Mouse (Mus musculus) mesoderm, embryonic 11.5 days (tissue): ENCODE data around the gene Gpr62.
"Not testable (repeated sequence)": the region's sequence is repeated elsewhere in the genome, so short reads cannot be mapped to it uniquely, and the experiment has no call there.

Experiments used
- DNase-seq: peaks from one replicate; pipeline ENCODE4 v3.0.0-alpha.2; 2012; ENCODE audit warnings: low read depth, low spot score

Gene Gpr62

GRCm38 (mm10) chr9:106465571-106466200 lies at the start of gene Gpr62:
Gpr62 (minus strand) TSS chr9:106465938.
- no peak for DNase-seq

DNA sequence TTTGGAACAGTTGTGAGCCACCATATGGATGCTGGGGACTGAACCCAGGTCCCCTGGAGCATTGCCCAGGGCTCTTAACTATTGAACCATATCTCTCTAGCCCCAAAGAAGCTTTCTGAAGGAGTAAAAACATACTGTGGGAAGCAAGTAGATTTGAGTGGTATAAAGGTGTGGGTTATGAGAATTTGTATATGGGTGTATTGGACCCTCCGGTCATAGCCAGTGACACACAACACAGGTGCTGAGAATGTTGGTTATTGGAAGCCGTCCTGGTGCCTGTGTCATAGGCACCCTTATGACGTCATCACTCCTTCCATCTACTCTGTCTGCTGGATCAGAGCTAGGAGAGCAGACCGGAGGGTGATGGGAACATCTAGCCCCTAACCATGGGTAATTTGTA lies 48.5 kb upstream of the Gpr62 start, which contains the start of gene Iqcf5:
Gene Iqcf5 (plus strand): TSS at position 301 of the 400 bp plus-strand sequence.
- DNase-seq, result no peak

DNA sequence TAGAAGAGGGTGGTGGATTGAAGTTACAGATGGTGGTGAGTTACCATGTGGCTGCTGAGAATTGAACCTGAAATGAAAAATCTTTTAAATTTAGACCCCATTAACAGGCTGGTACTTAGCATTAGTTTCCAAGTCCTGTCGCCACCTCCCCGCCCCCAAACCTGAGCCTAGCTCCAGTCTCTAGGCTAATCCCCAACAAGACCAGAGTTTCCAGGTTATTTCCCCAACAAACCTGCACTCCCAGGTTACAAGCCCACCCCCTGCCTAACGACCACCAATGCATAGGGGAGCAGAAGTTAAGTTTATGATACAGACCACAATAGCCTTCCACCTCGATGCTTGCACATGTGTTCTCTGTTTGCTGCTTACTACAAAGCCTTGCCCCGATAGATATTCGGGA lies 47.8 kb upstream of the Gpr62 start:
- no peak for DNase-seq

GRCm38 (mm10) chr9:106512729-106513450 lies 47.2 kb upstream of the Gpr62 start:
- no peak for DNase-seq

DNA sequence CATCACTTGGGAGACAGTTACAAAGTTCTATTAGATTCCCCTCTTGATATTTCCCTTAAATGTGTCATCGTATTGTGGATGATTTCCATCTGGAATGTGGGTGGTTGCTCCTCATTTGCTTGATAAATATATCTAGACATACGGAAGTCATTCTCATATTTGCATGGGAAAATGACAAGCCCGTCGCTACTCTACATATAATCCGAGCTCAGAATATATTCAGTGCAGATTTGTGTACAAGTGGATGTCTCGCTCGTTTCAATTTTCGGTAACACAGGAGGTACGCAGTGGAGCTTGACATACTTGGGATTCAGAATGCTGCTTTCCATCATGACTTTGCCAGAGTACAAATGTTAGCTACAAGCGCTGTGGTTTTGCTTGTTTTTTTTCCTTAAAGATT lies 43.6 kb upstream of the Gpr62 start:
- DNase-seq, result no peak

- no peak for DNase-seq
These were observed 38.5 kb upstream of the Gpr62 start for GRCm38 (mm10) chr9:106504246-106504645.

- DNase-seq, result no peak
These were observed 36.1 kb upstream of the Gpr62 start for GRCm38 (mm10) chr9:106501846-106502245.

DNA sequence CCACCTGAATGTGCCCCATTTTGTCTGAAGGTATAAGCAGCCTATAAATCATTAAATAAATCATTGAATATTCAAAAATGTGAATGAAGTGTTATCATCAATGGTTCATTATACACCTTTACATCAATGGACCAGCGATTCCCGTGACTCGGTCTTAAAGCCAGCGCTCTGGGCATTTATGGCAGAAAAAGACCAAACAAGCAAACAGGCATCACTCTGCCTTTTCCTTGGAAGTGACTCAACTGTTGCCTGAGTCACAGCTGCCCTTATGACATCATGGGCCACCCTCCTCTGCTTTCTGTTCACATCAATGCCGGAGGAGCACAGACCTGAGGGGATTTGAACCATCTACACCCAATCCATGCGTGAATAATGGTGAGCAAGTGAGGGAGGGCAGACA lies 33.9 kb upstream of the Gpr62 start, which contains the start of gene Iqcf1:
Gene Iqcf1 (plus strand): TSS at position 301 of the 400 bp plus-strand sequence.
- DNase-seq, result no peak

GRCm38 (mm10) chr9:106487602-106488001 lies 21.9 kb upstream of the Gpr62 start:
- not testable (repeated sequence) for DNase-seq

DNA sequence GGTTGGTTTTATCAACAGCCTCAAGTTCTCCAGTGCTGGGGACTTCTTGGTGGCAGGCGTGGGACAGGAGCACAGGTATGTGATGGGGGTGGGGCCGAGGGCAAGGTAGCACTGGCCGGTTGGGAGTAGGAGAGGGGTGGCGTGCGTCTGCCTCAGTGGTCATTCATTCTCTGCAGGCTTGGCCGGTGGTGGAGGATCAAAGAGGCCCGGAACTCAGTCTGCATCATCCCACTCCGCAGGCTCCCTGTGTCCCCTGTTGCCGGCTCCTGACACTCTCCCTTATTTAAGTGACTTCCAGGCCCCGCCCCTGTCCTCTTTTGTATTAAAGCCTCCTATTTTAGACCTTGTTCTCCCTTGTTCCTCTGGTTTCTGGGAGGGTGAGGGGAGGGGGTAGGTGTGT lies 19.3 kb upstream of the Gpr62 start:
- no peak for DNase-seq

GRCm38 (mm10) chr9:106483606-106484005 lies 17.9 kb upstream of the Gpr62 start:
- DNase-seq, result no peak

GRCm38 (mm10) chr9:106483136-106483535 lies 17.4 kb upstream of the Gpr62 start:
- DNase-seq, result no peak

DNA sequence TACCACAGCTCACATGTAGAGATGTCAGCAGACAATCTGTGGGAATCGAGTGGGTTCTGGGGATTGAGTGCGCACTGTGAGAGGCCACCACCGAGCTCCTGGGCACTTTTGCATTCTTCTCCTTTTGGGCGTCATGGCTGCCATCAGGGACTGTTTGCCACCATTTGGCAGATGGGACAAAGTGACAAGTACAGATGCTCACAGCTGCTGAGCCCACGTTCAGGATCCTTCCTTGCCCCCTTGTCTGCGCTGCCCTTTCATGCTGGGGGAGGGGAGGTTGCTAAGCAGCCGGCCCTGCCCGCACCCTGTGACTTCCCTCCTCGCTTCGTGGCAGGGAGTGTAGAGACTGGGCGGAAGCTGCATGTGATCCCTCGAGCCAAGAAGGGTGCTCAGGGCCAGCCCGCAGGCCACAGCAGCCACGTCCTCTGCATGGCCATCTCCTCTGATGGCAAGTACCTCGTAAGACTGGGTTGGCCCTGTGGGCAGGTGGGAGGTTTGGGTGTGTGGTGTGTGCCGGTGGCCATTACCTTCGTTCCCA lies 16.9 kb upstream of the Gpr62 start:
- DNase-seq, result no peak

GRCm38 (mm10) chr9:106481676-106482075 lies 15.9 kb upstream of the Gpr62 start:
- no peak for DNase-seq

- DNase-seq, result no peak
These were observed 15.3 kb upstream of the Gpr62 start for GRCm38 (mm10) chr9:106481075-106481474.

DNA sequence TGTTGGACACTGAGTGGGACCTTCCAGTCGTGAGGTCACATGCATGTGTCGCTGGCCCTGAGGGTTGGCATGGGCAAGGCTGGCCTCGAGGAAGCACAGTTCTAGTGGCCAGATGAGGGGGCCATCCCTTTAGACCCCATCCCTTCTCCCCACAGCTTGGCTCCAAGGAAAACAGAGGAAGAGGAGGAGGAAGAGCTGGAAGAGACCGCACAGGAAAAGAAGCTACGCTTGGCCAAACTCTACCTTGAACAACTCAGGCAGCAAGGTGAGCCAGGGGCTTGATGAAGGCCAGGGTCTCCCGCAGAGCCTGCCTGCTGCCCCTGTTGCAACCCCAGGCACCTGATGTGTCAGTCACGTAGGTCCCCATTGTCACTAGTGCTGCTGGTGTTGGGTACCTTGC lies 14.8 kb upstream of the Gpr62 start:
- DNase-seq, result no peak

- no peak for DNase-seq
These were observed 12.4 kb upstream of the Gpr62 start for GRCm38 (mm10) chr9:106478101-106478500.

GRCm38 (mm10) chr9:106477649-106478048 lies 11.9 kb upstream of the Gpr62 start:
- DNase-seq, result no peak

DNA sequence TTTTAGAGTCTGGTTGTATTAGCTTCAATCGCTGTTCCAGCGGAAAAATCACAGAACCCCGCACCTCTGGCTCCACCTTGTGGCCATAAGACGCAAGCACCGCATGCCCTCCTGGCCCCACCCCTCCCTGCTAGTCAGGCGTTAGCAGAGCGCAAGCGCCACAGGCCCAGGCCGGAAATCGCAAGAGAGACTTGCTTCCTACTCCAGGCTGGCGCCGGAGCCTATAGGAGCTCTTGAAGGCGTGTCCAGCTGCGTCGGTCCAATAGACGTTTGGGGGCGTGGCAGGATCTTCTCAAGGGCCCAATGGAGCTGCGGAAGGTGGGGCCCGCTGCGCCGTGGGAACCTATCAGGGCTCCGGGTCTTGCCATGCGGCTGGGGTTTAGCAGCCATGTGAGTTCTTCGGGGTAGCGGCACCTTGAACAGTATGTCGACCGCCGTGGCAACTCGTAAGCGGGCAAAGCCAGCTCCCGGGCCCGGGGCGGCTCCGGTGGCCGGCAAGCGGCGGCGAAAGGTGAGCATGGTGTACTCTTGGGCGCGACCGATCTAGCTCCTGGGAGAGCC lies 11.3 kb upstream of the Gpr62 start, which contains the start of gene Parp3:
Gene Parp3 (minus strand): TSS at position 26 of the 561 bp plus-strand sequence.
- peak; percentile 100 for DNase-seq

DNA sequence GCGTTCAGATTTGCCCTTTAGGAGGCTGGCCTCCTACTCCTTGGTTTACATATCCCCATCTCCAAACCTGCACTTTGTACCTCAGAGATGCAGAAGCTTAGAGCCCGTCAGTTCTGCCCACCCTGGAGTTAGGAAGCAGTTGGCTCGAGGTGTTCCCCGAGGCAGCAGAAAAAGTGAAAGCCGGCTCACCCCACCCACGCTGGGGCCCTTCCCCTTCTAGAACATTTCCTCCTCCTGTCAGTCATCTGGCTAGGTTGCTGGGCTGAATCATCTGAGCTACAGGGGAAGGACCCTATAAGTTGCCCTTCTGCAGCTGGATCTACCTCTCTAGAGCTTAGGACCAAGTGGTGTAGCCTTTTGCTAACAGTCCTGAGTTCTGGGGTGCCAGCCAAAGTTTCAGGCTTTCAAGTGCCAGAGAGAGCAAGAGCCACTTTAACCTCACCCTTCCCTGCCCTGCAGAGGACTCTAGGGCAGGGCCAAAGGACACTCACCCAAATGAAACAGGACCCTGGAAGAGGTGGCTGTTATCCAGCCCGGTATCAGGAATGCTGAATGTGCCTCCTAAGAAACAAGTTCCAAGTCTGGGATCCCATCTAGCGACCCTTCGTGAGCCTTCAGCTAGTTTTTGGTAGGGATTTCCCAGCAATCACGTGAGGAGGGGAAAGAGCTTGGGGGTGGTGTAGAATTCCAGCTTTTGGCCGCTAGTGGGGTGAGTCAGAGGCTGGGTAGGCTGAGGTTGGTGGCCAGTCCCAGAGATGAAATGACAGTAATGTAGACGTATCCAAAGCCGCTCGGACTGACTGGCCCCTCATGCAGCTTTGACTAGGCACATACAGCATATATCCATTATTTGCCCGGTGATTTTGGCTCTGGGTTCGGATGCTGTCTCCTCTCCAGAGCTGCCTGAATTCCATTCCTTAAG lies 10.5 kb upstream of the Gpr62 start:
- no peak for DNase-seq

DNA sequence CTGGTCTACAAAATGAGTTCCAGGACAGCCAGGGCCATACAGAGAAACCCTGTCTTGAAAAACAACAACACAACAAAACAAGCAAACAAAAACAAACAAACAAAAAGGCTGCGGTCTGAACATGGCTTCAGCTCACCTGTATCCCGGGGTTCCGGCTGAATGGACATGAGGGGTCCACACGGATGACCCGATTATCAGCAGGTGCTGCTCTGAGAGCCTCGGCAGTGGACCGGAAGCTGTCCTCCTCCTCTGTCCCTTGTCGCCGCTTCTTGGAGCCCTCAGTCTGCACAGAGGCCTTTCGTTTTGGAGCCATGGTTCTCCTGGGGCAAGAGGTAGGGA lies 9.9 kb upstream of the Gpr62 start, which contains the start of gene Rrp9:
Gene Rrp9 (plus strand): TSS at position 301 of the 339 bp plus-strand sequence.
- no peak for DNase-seq
